Mouse (Mus musculus) v-Abl transformed pro-B cells (cell line): ENCODE data around the gene Ermp1.
"Not testable (repeated sequence)": the region's sequence is repeated elsewhere in the genome, so short reads cannot be mapped to it uniquely, and the experiment has no call there.

Experiments
- in situ Hi-C, 2 experiments: fragments of 400-800 bp; cut with MboI; formaldehyde crosslinking; loops; one replicate each; pipeline ENCODE4 v1.15.1; 2025; ENCODE audit not compliant: unreplicated experiment in 2 of 2

Ermp1 gene

GRCm38 (mm10) chr19:29607521-29607920 lies 40.7 kb downstream of the Ermp1 start:
- in situ Hi-C loops = no loop called here

- in situ Hi-C loops = no loop called here
These were observed 43.6 kb downstream of the Ermp1 start for GRCm38 (mm10) chr19:29604653-29605052.

- in situ Hi-C loops = no loop called here
These were observed 44.5 kb downstream of the Ermp1 start for GRCm38 (mm10) chr19:29603548-29604353.

GRCm38 (mm10) chr19:29598981-29599380 lies 49.2 kb downstream of the Ermp1 start:
- in situ Hi-C loops = no loop called here

GRCm38 (mm10) chr19:29596985-29597384 lies 51.2 kb downstream of the Ermp1 start:
- in situ Hi-C loops = no loop called here

- in situ Hi-C loops = no loop called here
These were observed 51.9 kb downstream of the Ermp1 start for GRCm38 (mm10) chr19:29596276-29596675.

GRCm38 (mm10) chr19:29593783-29594182 lies 54.4 kb downstream of the Ermp1 start:
- in situ Hi-C loops = not testable (repeated sequence)

GRCm38 (mm10) chr19:29583734-29584133 lies 64.5 kb downstream of the Ermp1 start:
- in situ Hi-C loops = no loop called here

- in situ Hi-C loops = no loop called here
These were observed 65.8 kb downstream of the Ermp1 start for GRCm38 (mm10) chr19:29582439-29582838.

- in situ Hi-C loops = loop anchor here in 1 of 2 experiments (10.0 kb wide), 1 partner anchor 502 kb away; no protein-coding TSS in a partner anchor
These were observed 81.7 kb downstream of the Ermp1 start for GRCm38 (mm10) chr19:29566512-29566911.

- in situ Hi-C loops = loop anchor here in 1 of 2 experiments (10.0 kb wide), 1 partner anchor 499 kb away; no protein-coding TSS in a partner anchor
These were observed 84.9 kb downstream of the Ermp1 start for GRCm38 (mm10) chr19:29563258-29563779.

GRCm38 (mm10) chr19:29562603-29563002 lies 85.6 kb downstream of the Ermp1 start:
- in situ Hi-C loops = loop anchor here in 1 of 2 experiments (10.0 kb wide), 1 partner anchor 498 kb away; no protein-coding TSS in a partner anchor

- in situ Hi-C loops = loop anchor here in 1 of 2 experiments (10.0 kb wide), 1 partner anchor 497 kb away; no protein-coding TSS in a partner anchor
These were observed 86.0 kb downstream of the Ermp1 start for GRCm38 (mm10) chr19:29562166-29562565.
